Mouse (Mus musculus) lung, adult 2 months (tissue): ENCODE results near the gene Ddx56.

Experiments
- CTCF ChIP-seq: fragments of 200-500 bp; IDR thresholded peaks from 2 replicates; pipeline ENCODE4 v1.5.1; 2011; ENCODE audit warnings: mild to moderate bottlenecking, low read length, control low read depth; ENCODE audit not compliant: insufficient read depth
- POLR2A ChIP-seq: fragments of 200-500 bp; IDR thresholded peaks from 2 replicates; pipeline ENCODE4 v1.6.1; 2011; ENCODE audit warnings: low read depth, mild to moderate bottlenecking, control low read depth, low read length, borderline replicate concordance; ENCODE audit errors: extremely low read depth

DNA sequence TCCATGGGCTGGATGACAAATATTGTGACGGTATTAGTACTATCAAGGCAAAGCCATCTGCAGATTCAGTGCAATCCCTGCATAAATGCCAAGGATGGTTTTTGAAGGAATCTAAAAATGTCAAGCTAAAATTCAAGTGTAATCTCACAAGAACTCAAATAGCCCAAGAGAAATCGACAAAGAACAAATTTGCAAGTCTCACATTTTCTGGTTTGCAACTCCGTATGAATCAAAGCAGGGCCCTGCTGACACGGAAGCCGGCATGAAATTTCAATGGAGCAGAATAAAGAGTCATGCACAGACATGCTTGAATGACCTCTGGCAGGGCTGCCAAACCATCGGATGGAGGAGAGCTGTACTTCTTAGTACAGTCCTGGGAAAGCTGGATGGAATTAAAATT is 47.6 kb downstream of the Ddx56 start:
- TF ChIP-seq CTCF = no peak
- no peak for TF ChIP-seq POLR2A
